Mouse (Mus musculus) MN1 (cell line): ENCODE data around the gene Slc13a3.
"Not testable (repeated sequence)": the region's sequence is repeated elsewhere in the genome, so short reads cannot be mapped to it uniquely, and the experiment has no call there.

Source experiments
- DNase-seq: peaks from one replicate; pipeline ENCODE4 v3.0.0-alpha.2; 2016; ENCODE audit warnings: low spot score

Gene Slc13a3

GRCm38 (mm10) chr2:165473003-165473402 lies at the start of gene Slc13a3:
Slc13a3 (minus strand) TSS chr2:165473230.
- DNase-seq, result no peak

GRCm38 (mm10) chr2:165515178-165515728 lies 42.2 kb upstream of the Slc13a3 start:
- DNase-seq, result no peak

- peak; percentile 86 for DNase-seq
Measured at GRCm38 (mm10) chr2:165512870-165513600, 40.0 kb upstream of the Slc13a3 start.

GRCm38 (mm10) chr2:165512426-165512825 lies 39.4 kb upstream of the Slc13a3 start:
- DNase-seq, result no peak

GRCm38 (mm10) chr2:165511530-165511929 lies 38.5 kb upstream of the Slc13a3 start:
- DNase-seq, result not testable (repeated sequence)

- DNase-seq, result not testable (repeated sequence)
Measured at GRCm38 (mm10) chr2:165510914-165511458, 38.0 kb upstream of the Slc13a3 start.

GRCm38 (mm10) chr2:165510466-165510865 lies 37.4 kb upstream of the Slc13a3 start:
- DNase-seq, result no peak

GRCm38 (mm10) chr2:165509686-165510085 lies 36.7 kb upstream of the Slc13a3 start:
- no peak for DNase-seq

- peak; percentile 78 for DNase-seq
Measured at GRCm38 (mm10) chr2:165503259-165504203, 30.5 kb upstream of the Slc13a3 start, which contains the start of gene Slc2a10. Slc2a10 (plus strand) TSS chr2:165503787.

GRCm38 (mm10) chr2:165498816-165499215 lies 25.8 kb upstream of the Slc13a3 start:
- DNase-seq, result no peak

GRCm38 (mm10) chr2:165497706-165498275 lies 24.8 kb upstream of the Slc13a3 start:
- DNase-seq, result no peak

- peak; percentile 51 for DNase-seq
Measured at GRCm38 (mm10) chr2:165496251-165496650, 23.2 kb upstream of the Slc13a3 start.

GRCm38 (mm10) chr2:165494495-165494894 lies 21.5 kb upstream of the Slc13a3 start:
- no peak for DNase-seq

GRCm38 (mm10) chr2:165493587-165494210 lies 20.7 kb upstream of the Slc13a3 start:
- peak; percentile 57 for DNase-seq

GRCm38 (mm10) chr2:165492648-165493553 lies 19.9 kb upstream of the Slc13a3 start, which contains the start of gene Trp53rka:
Trp53rka (minus strand) TSS chr2:165493324.
- peak; percentile 89 for DNase-seq

GRCm38 (mm10) chr2:165486881-165487535 lies 14.0 kb upstream of the Slc13a3 start:
- DNase-seq, result peak; percentile 60

- no peak for DNase-seq
Measured at GRCm38 (mm10) chr2:165486401-165486800, 13.4 kb upstream of the Slc13a3 start.

- DNase-seq, result no peak
Measured at GRCm38 (mm10) chr2:165485826-165486225, 12.8 kb upstream of the Slc13a3 start.

GRCm38 (mm10) chr2:165484152-165484551 lies 11.1 kb upstream of the Slc13a3 start:
- no peak for DNase-seq

GRCm38 (mm10) chr2:165482003-165482402 lies 9.0 kb upstream of the Slc13a3 start:
- DNase-seq, result no peak
